Mouse (Mus musculus): ENCODE results near the gene Olfr638. TPM values are rescaled to one million over a fixed set of nuclear protein-coding genes. Genes with fewer than 3 reads are reported as not detected.

Gene Olfr638
- total and polyA plus RNA-seq, 3 experiments, result not detected

GRCm38 (mm10) chr7:103971782-103972181 lies 26.8 kb upstream of the Olfr638 start:
- H3K4me2 ChIP-seq (ENCODE audit: insufficient read depth, low read depth, poor library complexity, severe bottlenecking), result no peak overlapping the region
- TF ChIP-seq JUND (conservative IDR thresholded peaks at IDR 0.05; ENCODE audit: low read depth, low read length), result no peak
- no peaks in the 10 kb centered on the region for H3K79me2 ChIP-seq (replicated peaks; ENCODE audit: control insufficient read depth, extremely low read depth, insufficient read depth, poor library complexity, severe bottlenecking)
- no peaks in the 10 kb centered on the region for H3K4me1 ChIP-seq (ENCODE audit: control insufficient read depth in 1 of 2, insufficient read depth in 2 of 2)
- H3K9ac ChIP-seq (ENCODE audit: insufficient read depth, low read depth), result no peak overlapping the region
- no peaks in the 10 kb centered on the region for H3K36me3 ChIP-seq (replicated peaks in 1 of 2; ENCODE audit: control insufficient read depth in 1 of 2, insufficient read depth in 1 of 2, low read length in 1 of 2)
- no peak overlapping the region for H3K27ac ChIP-seq (ENCODE audit: insufficient read depth, low read depth)
- no peaks in the 10 kb centered on the region for H3K9me3 ChIP-seq (replicated peaks; ENCODE audit: low read length)
- in situ Hi-C loops (cut with MboI; ENCODE audit: low pct_ligation_motif_present, low pct_unique_long_range_greater_than_20kb, low sequenced_read_pairs) (no loop called here), dilution Hi-C loops (cut with MboI; ENCODE audit: extremely low pct_ligation_motif_present, extremely low pct_unique_long_range_greater_than_20kb, low sequenced_read_pairs) (no loop called here)
- no peak overlapping the region for H3K4me3 ChIP-seq (replicated peaks in 1 of 3; ENCODE audit: low read depth in 2 of 3, low read length in 2 of 3, poor library complexity in 1 of 3)
- no peak for DNase-seq (ENCODE audit: extremely low read depth)
- peaks cover 4% of the 10 kb centered on the region for H3K27me3 ChIP-seq (replicated peaks)

GRCm38 (mm10) chr7:103999124-103999523 lies 578 bp downstream of the Olfr638 start:
- TF ChIP-seq KAT2A (IDR thresholded peaks at IDR 0.05; ENCODE audit: insufficient replicate concordance, low read length) (no peak), EP300 (IDR thresholded peaks at IDR 0.05; ENCODE audit: low read length) (no peak), ZNF384 (IDR thresholded peaks at IDR 0.05; ENCODE audit: low read depth, low read length) (no peak), MAX (IDR thresholded peaks at IDR 0.05; ENCODE audit: low read length) (no peak)
- H3K79me2 ChIP-seq (replicated peaks; ENCODE audit: control insufficient read depth, extremely low read depth, insufficient read depth, poor library complexity, severe bottlenecking), result no peaks in the 10 kb centered on the region

GRCm38 (mm10) chr7:104017203-104017602 lies 18.7 kb downstream of the Olfr638 start, which contains the start of gene Olfr639:
Olfr639 (minus strand) TSS chr7:104017303.
- Histone ChIP-seq H3K27me3 (replicated peaks) (peaks cover 1% of the 10 kb centered on the region), H3K27ac (ENCODE audit: insufficient read depth, low read depth) (no peak within 1 kb of the TSS), H3K4me3 (replicated peaks in 1 of 3; ENCODE audit: low read depth in 2 of 3, low read length in 2 of 3, poor library complexity in 1 of 3) (no peak within 1 kb of the TSS), H3K9me3 (replicated peaks; ENCODE audit: low read length) (no peaks in the 10 kb centered on the region), H3K36me3 (replicated peaks in 1 of 2; ENCODE audit: control insufficient read depth in 1 of 2, insufficient read depth in 1 of 2, low read length in 1 of 2) (no peaks in the 10 kb centered on the region), H3K4me2 (ENCODE audit: insufficient read depth, low read depth, poor library complexity, severe bottlenecking) (no peak within 1 kb of the TSS), H3K4me1 (ENCODE audit: control insufficient read depth in 1 of 2, insufficient read depth in 2 of 2) (no peaks in the 10 kb centered on the region), H3K9ac (ENCODE audit: insufficient read depth, low read depth) (no peak within 1 kb of the TSS), H3K79me2 (replicated peaks; ENCODE audit: control insufficient read depth, extremely low read depth, insufficient read depth, poor library complexity, severe bottlenecking) (no peaks in the 10 kb centered on the region)
- dilution Hi-C loops (cut with MboI; ENCODE audit: extremely low pct_ligation_motif_present, extremely low pct_unique_long_range_greater_than_20kb, low sequenced_read_pairs) (no loop called here), in situ Hi-C loops (cut with MboI; ENCODE audit: low pct_ligation_motif_present, low pct_unique_long_range_greater_than_20kb, low sequenced_read_pairs) (no loop called here)
- no peak for DNase-seq (ENCODE audit: extremely low read depth)
- TF ChIP-seq ZNF384 (IDR thresholded peaks at IDR 0.05; ENCODE audit: low read depth, low read length) (no peak), NRF1 (IDR thresholded peaks at IDR 0.05; ENCODE audit: low read depth, low read length) (no peak), MAZ (IDR thresholded peaks at IDR 0.05; ENCODE audit: low read depth, low read length) (no peak), EP300 (IDR thresholded peaks at IDR 0.05; ENCODE audit: low read length) (no peak), MXI1 (IDR thresholded peaks at IDR 0.05; ENCODE audit: low read depth, low read length) (no peak), E2F4 (IDR thresholded peaks at IDR 0.05; ENCODE audit: insufficient replicate concordance, low read depth, low read length) (no peak), ZKSCAN1 (IDR thresholded peaks at IDR 0.05; ENCODE audit: borderline replicate concordance, low read depth, low read length) (no peak), HCFC1 (IDR thresholded peaks at IDR 0.05; ENCODE audit: low read depth, low read length) (no peak), TBP (conservative IDR thresholded peaks at IDR 0.05; ENCODE audit: low read depth, low read length) (no peak)

More at GRCm38 (mm10) chr7:103999124-103999523, 578 bp downstream of the Olfr638 start:
- Histone ChIP-seq H3K4me1 (ENCODE audit: control insufficient read depth in 1 of 2, insufficient read depth in 2 of 2) (no peaks in the 10 kb centered on the region), H3K9ac (ENCODE audit: insufficient read depth, low read depth) (no peak overlapping the region), H3K4me3 (replicated peaks in 1 of 3; ENCODE audit: low read depth in 2 of 3, low read length in 2 of 3, poor library complexity in 1 of 3) (no peak overlapping the region), H3K9me3 (replicated peaks; ENCODE audit: low read length) (no peaks in the 10 kb centered on the region), H3K27ac (ENCODE audit: insufficient read depth, low read depth) (no peak overlapping the region), H3K4me2 (ENCODE audit: insufficient read depth, low read depth, poor library complexity, severe bottlenecking) (no peak overlapping the region), H3K27me3 (replicated peaks) (no peaks in the 10 kb centered on the region), H3K36me3 (replicated peaks in 1 of 2; ENCODE audit: control insufficient read depth in 1 of 2, insufficient read depth in 1 of 2, low read length in 1 of 2) (no peaks in the 10 kb centered on the region)
- DNase-seq (ENCODE audit: extremely low read depth), result no peak
- in situ Hi-C loops (cut with MboI; ENCODE audit: low pct_ligation_motif_present, low pct_unique_long_range_greater_than_20kb, low sequenced_read_pairs), result no loop called here
- dilution Hi-C loops (cut with MboI; ENCODE audit: extremely low pct_ligation_motif_present, extremely low pct_unique_long_range_greater_than_20kb, low sequenced_read_pairs), result no loop called here
